Mouse (Mus musculus): ENCODE measurements at regions not wholly inside any gene's neighbourhood (a gene's known extent, or its start where the extent isn't known, plus 50 kb on each side); places are given as distances from the start of the nearest gene placed in this dataset.
A peak's percentile ranks its signal among the peaks of the same experiment; 100 is the strongest.
"Not testable (repeated sequence)": the region's sequence is repeated elsewhere in the genome, so short reads cannot be mapped to it uniquely, and the experiment has no call there.

DNA sequence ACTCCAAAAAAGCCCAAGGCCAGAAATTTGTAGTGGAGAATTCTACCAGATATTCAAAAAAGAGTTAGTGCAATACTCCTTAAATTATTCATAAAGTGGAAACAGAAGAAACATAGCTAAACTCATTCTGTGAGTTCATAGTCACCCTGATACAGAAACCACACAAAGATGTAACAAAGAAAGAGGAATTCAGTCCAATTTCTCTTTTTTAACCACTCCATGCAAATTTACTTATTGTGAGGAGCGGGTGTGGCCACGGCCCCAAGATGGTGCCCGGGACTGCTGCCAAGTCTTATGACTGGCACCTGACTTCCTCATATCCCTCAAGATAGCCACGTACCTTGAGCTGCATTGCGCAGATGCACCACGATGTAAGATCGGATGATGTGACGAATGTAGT lies 206.4 kb upstream of the Vmn1r3 start:
- not testable (repeated sequence) for H3K4me1 ChIP-seq (ENCODE audit: control insufficient read depth, insufficient read depth, low read length); H3K79me2 ChIP-seq (ENCODE audit: control insufficient read depth, insufficient read depth, low read length); H3K9ac ChIP-seq (ENCODE audit: low read depth, low read length); DNase-seq (ENCODE audit: extremely low read depth, low read depth, low spot score); H3K27me3 ChIP-seq (ENCODE audit: control insufficient read depth, insufficient read depth, low read length); H3K36me3 ChIP-seq (ENCODE audit: control insufficient read depth, insufficient read depth, low read length); H3K27ac ChIP-seq (replicated peaks; ENCODE audit: insufficient read depth, low read depth, low read length); H3K4me3 ChIP-seq (ENCODE audit: insufficient read depth, low read depth, low read length)
- 84% methylated on average over 8 of the region's 8 CpGs for WGBS

GRCm38 (mm10) chr4:3373027-3373763 lies 188.0 kb upstream of the Vmn1r3 start:
- not testable (repeated sequence) for H3K27ac ChIP-seq (replicated peaks; ENCODE audit: insufficient read depth, low read depth, low read length); H3K27me3 ChIP-seq (ENCODE audit: control insufficient read depth, insufficient read depth, low read length); H3K9ac ChIP-seq (ENCODE audit: low read depth, low read length); H3K4me1 ChIP-seq (ENCODE audit: control insufficient read depth, insufficient read depth, low read length); H3K79me2 ChIP-seq (ENCODE audit: control insufficient read depth, insufficient read depth, low read length); H3K36me3 ChIP-seq (ENCODE audit: control insufficient read depth, insufficient read depth, low read length); H3K4me3 ChIP-seq (ENCODE audit: insufficient read depth, low read depth, low read length)
- peak; percentile 44 for DNase-seq (ENCODE audit: extremely low read depth, low read depth, low spot score)
- 27% methylated on average over 8 of the region's 8 CpGs for WGBS

GRCm38 (mm10) chr4:3368021-3368420 lies 182.9 kb upstream of the Vmn1r3 start:
- not testable (repeated sequence) for H3K36me3 ChIP-seq (ENCODE audit: control insufficient read depth, insufficient read depth, low read length); H3K9ac ChIP-seq (ENCODE audit: low read depth, low read length); H3K27ac ChIP-seq (replicated peaks; ENCODE audit: insufficient read depth, low read depth, low read length); H3K4me1 ChIP-seq (ENCODE audit: control insufficient read depth, insufficient read depth, low read length); H3K79me2 ChIP-seq (ENCODE audit: control insufficient read depth, insufficient read depth, low read length); DNase-seq (ENCODE audit: extremely low read depth, low read depth, low spot score); H3K4me3 ChIP-seq (ENCODE audit: insufficient read depth, low read depth, low read length); H3K27me3 ChIP-seq (ENCODE audit: control insufficient read depth, insufficient read depth, low read length)
- WGBS: 85% methylated on average over 4 of the region's 4 CpGs

DNA sequence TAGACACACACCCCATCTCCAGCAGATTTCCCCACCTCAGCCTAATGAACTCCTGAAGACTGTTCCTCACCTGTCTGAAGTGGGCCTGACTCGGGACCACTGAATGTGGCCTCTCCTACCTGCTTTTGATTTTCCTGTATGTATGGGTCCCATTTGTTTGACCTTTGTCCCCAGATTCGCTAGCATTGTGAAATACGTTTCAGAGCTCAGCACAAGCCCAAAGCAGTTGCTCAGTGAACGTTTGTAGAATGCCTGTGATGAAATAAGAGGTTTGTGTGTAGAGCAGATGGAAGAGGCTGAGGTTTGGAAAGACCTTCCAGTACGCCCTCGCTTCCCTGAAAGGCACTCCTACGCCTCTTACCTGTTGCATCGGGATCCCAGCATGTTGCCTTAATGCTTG lies 158.3 kb upstream of the Vmn1r3 start:
- not testable (repeated sequence) for H3K9ac ChIP-seq (ENCODE audit: low read depth, low read length); H3K27ac ChIP-seq (replicated peaks; ENCODE audit: insufficient read depth, low read depth, low read length); H3K36me3 ChIP-seq (ENCODE audit: control insufficient read depth, insufficient read depth, low read length); H3K27me3 ChIP-seq (ENCODE audit: control insufficient read depth, insufficient read depth, low read length); H3K4me1 ChIP-seq (ENCODE audit: control insufficient read depth, insufficient read depth, low read length); H3K79me2 ChIP-seq (ENCODE audit: control insufficient read depth, insufficient read depth, low read length); H3K4me3 ChIP-seq (ENCODE audit: insufficient read depth, low read depth, low read length)
- DNase-seq (ENCODE audit: extremely low read depth, low read depth, low spot score): peak; percentile 91
- WGBS: 20% methylated on average over 8 of the region's 8 CpGs

DNA sequence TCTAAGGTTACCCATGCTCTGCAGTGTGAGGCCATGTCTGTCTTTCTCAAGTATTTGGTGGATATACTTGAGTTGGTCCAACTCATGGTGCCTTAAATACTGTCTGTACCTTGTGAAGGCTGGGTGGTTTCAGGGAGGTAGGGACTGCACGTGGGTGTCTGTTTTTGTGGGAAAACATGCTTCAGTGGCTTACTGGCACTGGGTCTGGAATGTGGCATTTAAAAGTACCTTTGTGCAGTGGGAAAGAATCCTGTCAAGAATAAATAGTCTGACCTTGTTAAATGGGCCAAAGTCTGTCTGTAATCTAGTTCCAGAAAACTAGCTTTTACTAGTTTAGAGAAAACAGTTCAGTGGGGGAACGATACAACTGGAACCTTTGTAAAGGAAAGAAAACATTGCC lies 157.5 kb upstream of the Vmn1r3 start:
- H3K4me1 ChIP-seq (ENCODE audit: control insufficient read depth, insufficient read depth, low read length); H3K36me3 ChIP-seq (ENCODE audit: control insufficient read depth, insufficient read depth, low read length); H3K27me3 ChIP-seq (ENCODE audit: control insufficient read depth, insufficient read depth, low read length); H3K79me2 ChIP-seq (ENCODE audit: control insufficient read depth, insufficient read depth, low read length); H3K4me3 ChIP-seq (ENCODE audit: insufficient read depth, low read depth, low read length); H3K9ac ChIP-seq (ENCODE audit: low read depth, low read length): not testable (repeated sequence)
- WGBS: 19% methylated on average over 2 of the region's 2 CpGs
- 0 out of 2 replicates have a peak overlapping the region, but pooled peaks have one; percentile 12 for H3K27ac ChIP-seq (replicated peaks; ENCODE audit: insufficient read depth, low read depth, low read length)
- peak; percentile 67 for DNase-seq (ENCODE audit: extremely low read depth, low read depth, low spot score)

GRCm38 (mm10) chr4:3342165-3342564 lies 157.0 kb upstream of the Vmn1r3 start:
- H3K27ac ChIP-seq (replicated peaks; ENCODE audit: insufficient read depth, low read depth, low read length); H3K4me1 ChIP-seq (ENCODE audit: control insufficient read depth, insufficient read depth, low read length); H3K4me3 ChIP-seq (ENCODE audit: insufficient read depth, low read depth, low read length); H3K36me3 ChIP-seq (ENCODE audit: control insufficient read depth, insufficient read depth, low read length); H3K27me3 ChIP-seq (ENCODE audit: control insufficient read depth, insufficient read depth, low read length); DNase-seq (ENCODE audit: extremely low read depth, low read depth, low spot score); H3K79me2 ChIP-seq (ENCODE audit: control insufficient read depth, insufficient read depth, low read length); H3K9ac ChIP-seq (ENCODE audit: low read depth, low read length): not testable (repeated sequence)
- 96% methylated on average over 6 of the region's 6 CpGs for WGBS

Measured in liver, adult 2 months (tissue).